Mouse (Mus musculus) midbrain, embryonic 12.5 days (tissue): ENCODE results near the gene Rbms2. TPM values are rescaled to one million over a fixed set of nuclear protein-coding genes. Genes with fewer than 3 reads are reported as not detected.
A peak's percentile ranks its signal among the peaks of the same experiment; 100 is the strongest.
"Not testable (repeated sequence)": the region's sequence is repeated elsewhere in the genome, so short reads cannot be mapped to it uniquely, and the experiment has no call there.

Source experiments
- ATAC-seq: fragments of 200-750 bp; cut with Nextera tagmentation; 2 replicates; pipeline ENCODE4 v1.8.0; 2017; ENCODE audit warnings: low read depth, moderate TSS enrichment, moderate library complexity; ENCODE audit not compliant: low FRiP score
- H3K27ac ChIP-seq: fragments of 300-500 bp; sonication (generic); replicated peaks from 2 replicates; pipeline ENCODE4 v1.5.1; 2016; ENCODE audit warnings: mild to moderate bottlenecking
- H3K27me3 ChIP-seq: fragments of 300-500 bp; sonication (generic); 2 replicates; pipeline ENCODE4 v1.6.1; 2016; ENCODE audit warnings: mild to moderate bottlenecking
- H3K36me3 ChIP-seq: fragments of 300-500 bp; sonication (generic); 2 replicates; pipeline ENCODE4 v1.6.1; 2016
- H3K4me1 ChIP-seq: fragments of 300-500 bp; sonication (generic); 2 replicates; pipeline ENCODE4 v1.6.1; 2016
- H3K4me2 ChIP-seq: fragments of 300-500 bp; sonication (generic); replicated peaks from 2 replicates; pipeline ENCODE4 v1.6.1; 2016; ENCODE audit warnings: mild to moderate bottlenecking, moderate library complexity
- H3K4me3 ChIP-seq: fragments of 300-500 bp; sonication (generic); 2 replicates; pipeline ENCODE4 v1.5.1; 2016; ENCODE audit warnings: mild to moderate bottlenecking
- H3K9ac ChIP-seq: fragments of 300-500 bp; sonication (generic); replicated peaks from 2 replicates; pipeline ENCODE4 v1.6.1; 2016; ENCODE audit warnings: mild to moderate bottlenecking, moderate library complexity
- H3K9me3 ChIP-seq: fragments of 300-500 bp; sonication (generic); 2 replicates; pipeline ENCODE4 v1.6.1; 2016; ENCODE audit warnings: mild to moderate bottlenecking
- WGBS: fragments of 180-500 bp; shearing (Covaris S2); methylation state at CpG from one replicate; pipeline ENCODE4 v1.1.7; 2016; 5-methylcytosine and 5-hydroxymethylcytosine counted together
- polyA plus RNA-seq: library from polyadenylated mRNA; unstranded; fragments of >200 nt; fragmentation: Nextera tagmentation; extraction: Ambion mirVana; gene quantifications from 2 replicates; pipeline ENCODE4 v1.2.1, GENCODE M21; 2016

The Rbms2 gene
- polyA plus RNA-seq, 1 experiment from 2014 or later: 21.6 TPM

- no peak overlapping the region for H3K4me3 ChIP-seq
- no peaks in the 10 kb centered on the region for H3K9me3 ChIP-seq
- H3K4me1 ChIP-seq: peaks cover 17% of the 10 kb centered on the region
- H3K27me3 ChIP-seq: peaks cover 31% of the 10 kb centered on the region
- no peak overlapping the region for H3K27ac ChIP-seq
- 83% methylated on average over 2 of the region's 2 CpGs for WGBS
- no peak for ATAC-seq
- H3K36me3 ChIP-seq: no peaks in the 10 kb centered on the region
- no peak overlapping the region for H3K4me2 ChIP-seq
- H3K9ac ChIP-seq: no peak overlapping the region
These were observed 11.4 kb upstream of the Rbms2 start for GRCm38 (mm10) chr10:128191472-128191871.

DNA sequence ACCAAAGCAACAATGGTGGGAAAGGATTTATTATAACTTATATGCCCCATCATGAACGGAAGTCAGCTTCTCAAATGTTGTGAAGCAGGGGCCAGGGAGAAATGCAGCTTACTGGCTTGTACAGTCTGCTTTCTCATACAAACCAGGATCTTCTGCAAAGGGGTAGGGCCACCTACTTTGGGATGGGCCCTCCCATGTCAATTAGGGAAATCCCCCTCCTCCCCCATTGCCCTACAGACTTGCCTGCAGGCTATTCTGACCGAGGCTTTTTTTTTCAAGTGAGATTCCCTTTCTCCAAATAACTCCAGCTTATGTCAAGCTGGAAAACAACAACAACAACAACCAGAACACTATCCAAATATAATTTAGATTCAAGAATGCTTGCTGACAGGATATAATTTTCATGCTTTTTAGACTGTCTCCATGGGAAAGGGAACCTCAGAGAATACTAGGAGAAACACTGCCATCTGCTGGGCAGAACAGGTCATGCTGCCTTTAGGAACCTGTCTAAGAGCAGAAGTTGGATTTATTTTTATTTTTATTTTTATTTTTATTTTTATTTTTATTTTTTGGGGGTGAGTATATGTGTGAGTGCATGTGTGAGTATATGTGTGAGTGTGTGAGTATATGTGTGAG, 8.3 kb upstream of the Rbms2 start:
- H3K4me2 ChIP-seq: no peak overlapping the region
- no peaks in the 10 kb centered on the region for H3K9me3 ChIP-seq
- no peak for ATAC-seq
- no peaks in the 10 kb centered on the region for H3K36me3 ChIP-seq
- no peak overlapping the region for H3K4me3 ChIP-seq
- WGBS: 49% methylated on average over 2 of the region's 2 CpGs
- H3K4me1 ChIP-seq: no peaks in the 10 kb centered on the region
- no peak overlapping the region for H3K9ac ChIP-seq
- H3K27ac ChIP-seq: no peak overlapping the region
- H3K27me3 ChIP-seq: peaks cover 9% of the 10 kb centered on the region

- Histone ChIP-seq H3K9ac (no peak overlapping the region), H3K4me1 (no peaks in the 10 kb centered on the region), H3K27me3 (peaks cover 4% of the 10 kb centered on the region; the same call in 1 of the 2 replicates), H3K4me2 (no peak overlapping the region), H3K36me3 (no peaks in the 10 kb centered on the region), H3K4me3 (no peak overlapping the region), H3K9me3 (no peaks in the 10 kb centered on the region), H3K27ac (no peak overlapping the region)
- ATAC-seq: no peak
- 68% methylated on average over 5 of the region's 5 CpGs for WGBS
These were observed 7.1 kb upstream of the Rbms2 start for GRCm38 (mm10) chr10:128187181-128187605.

DNA sequence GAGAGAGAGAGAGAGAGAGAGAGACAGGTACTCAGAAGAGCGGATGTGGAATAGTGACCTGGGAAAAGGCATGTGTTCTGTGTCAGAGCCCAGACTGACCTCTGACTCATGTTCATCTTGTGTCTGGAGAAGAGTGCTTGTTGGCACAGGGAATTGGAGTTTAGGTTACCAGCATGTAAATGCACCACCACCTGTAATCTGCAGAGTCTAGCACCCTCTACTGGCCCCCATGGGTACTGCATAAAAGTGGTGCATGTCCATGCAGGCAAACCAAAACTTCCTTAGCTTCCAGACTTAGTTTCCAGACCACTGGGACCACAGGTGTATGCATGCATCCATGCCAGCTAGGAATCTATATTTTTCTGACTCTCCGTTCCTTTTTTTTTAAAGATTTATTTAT, 5.9 kb upstream of the Rbms2 start:
- no peaks in the 10 kb centered on the region for H3K9me3 ChIP-seq
- H3K4me3 ChIP-seq: no peak overlapping the region
- H3K27ac ChIP-seq: no peak overlapping the region
- H3K36me3 ChIP-seq: no peaks in the 10 kb centered on the region
- H3K27me3 ChIP-seq: peaks cover 4% of the 10 kb centered on the region; the same call in 1 of the 2 replicates
- no peak overlapping the region for H3K9ac ChIP-seq
- 54% methylated on average over 2 of the region's 2 CpGs for WGBS
- no peak overlapping the region for H3K4me2 ChIP-seq
- no peak; the same call in 1 of the 2 replicates for ATAC-seq
- H3K4me1 ChIP-seq: no peaks in the 10 kb centered on the region

GRCm38 (mm10) chr10:128185277-128185940, 5.3 kb upstream of the Rbms2 start:
- Histone ChIP-seq H3K36me3 (no peaks in the 10 kb centered on the region), H3K4me2 (no peak overlapping the region), H3K4me1 (no peaks in the 10 kb centered on the region), H3K27ac (no peak overlapping the region), H3K27me3 (peaks cover under 1% of the 10 kb centered on the region; the same call in 1 of the 2 replicates), H3K9me3 (no peaks in the 10 kb centered on the region), H3K4me3 (no peak overlapping the region), H3K9ac (no peak overlapping the region)
- no peak for ATAC-seq
- 79% methylated on average over 6 of the region's 6 CpGs for WGBS

DNA sequence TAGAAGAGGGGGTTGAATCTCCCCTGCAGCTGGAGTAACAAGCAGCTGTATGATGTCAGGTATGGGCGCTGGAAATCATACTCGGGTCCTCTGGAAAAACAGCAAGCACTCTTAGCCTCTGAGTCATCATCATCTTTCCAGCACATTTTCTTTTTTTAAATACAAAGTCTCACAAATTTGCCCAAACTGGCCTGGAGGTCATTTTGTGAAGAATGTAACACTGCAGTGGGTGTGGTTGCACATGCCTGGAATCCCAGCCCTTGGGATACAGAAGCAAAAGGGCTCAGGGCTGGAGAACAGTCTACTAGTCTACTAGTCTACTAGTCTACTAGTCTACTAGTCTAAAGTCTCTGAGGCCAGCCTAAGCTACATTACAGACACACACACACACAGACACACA, 4.2 kb upstream of the Rbms2 start:
- ATAC-seq: no peak
- H3K36me3 ChIP-seq: no peaks in the 10 kb centered on the region

GRCm38 (mm10) chr10:128177316-128177715, 2.8 kb downstream of the Rbms2 start:
- Histone ChIP-seq H3K4me1 (peaks cover 22% of the 10 kb centered on the region), H3K27me3 (no peaks in the 10 kb centered on the region), H3K9me3 (no peaks in the 10 kb centered on the region), H3K9ac (no peak overlapping the region), H3K36me3 (no peaks in the 10 kb centered on the region), H3K4me3 (no peak overlapping the region), H3K27ac (no peak overlapping the region), H3K4me2 (no peak overlapping the region)
- ATAC-seq: no peak
- 87% methylated on average over 4 of the region's 4 CpGs for WGBS

More for the DNA sequence above, 4.2 kb upstream of the Rbms2 start:
- 91% methylated on average over 2 of the region's 2 CpGs for WGBS
- H3K4me1 ChIP-seq: peaks cover 4% of the 10 kb centered on the region; the same call in 1 of the 2 replicates
- no peaks in the 10 kb centered on the region for H3K27me3 ChIP-seq
- no peaks in the 10 kb centered on the region for H3K9me3 ChIP-seq
- H3K4me2 ChIP-seq: no peak overlapping the region
- no peak overlapping the region for H3K9ac ChIP-seq
- no peak overlapping the region for H3K27ac ChIP-seq
- H3K4me3 ChIP-seq: no peak overlapping the region

GRCm38 (mm10) chr10:128175996-128176755, 3.9 kb downstream of the Rbms2 start:
- Histone ChIP-seq H3K4me1 (peaks cover 22% of the 10 kb centered on the region), H3K9ac (peak overlapping the region; percentile 65), H3K4me2 (peak overlapping the region; percentile 61), H3K27me3 (no peaks in the 10 kb centered on the region), H3K36me3 (no peaks in the 10 kb centered on the region), H3K9me3 (no peaks in the 10 kb centered on the region), H3K27ac (peak overlapping the region; percentile 16), H3K4me3 (peak overlapping the region; percentile 48)
- under 1% methylated on average over 17 of the region's 17 CpGs for WGBS
- peak; percentile 85; the same call in 1 of the 2 replicates for ATAC-seq

GRCm38 (mm10) chr10:128175302-128175701, 4.8 kb downstream of the Rbms2 start:
- Histone ChIP-seq H3K9me3 (no peaks in the 10 kb centered on the region), H3K9ac (peak overlapping the region; percentile 65), H3K36me3 (no peaks in the 10 kb centered on the region), H3K4me3 (peak overlapping the region; percentile 48), H3K4me2 (peak overlapping the region; percentile 61), H3K27me3 (no peaks in the 10 kb centered on the region), H3K4me1 (peaks cover 22% of the 10 kb centered on the region), H3K27ac (no peak overlapping the region)
- ATAC-seq: no peak
- 22% methylated on average over 3 of the region's 3 CpGs for WGBS

DNA sequence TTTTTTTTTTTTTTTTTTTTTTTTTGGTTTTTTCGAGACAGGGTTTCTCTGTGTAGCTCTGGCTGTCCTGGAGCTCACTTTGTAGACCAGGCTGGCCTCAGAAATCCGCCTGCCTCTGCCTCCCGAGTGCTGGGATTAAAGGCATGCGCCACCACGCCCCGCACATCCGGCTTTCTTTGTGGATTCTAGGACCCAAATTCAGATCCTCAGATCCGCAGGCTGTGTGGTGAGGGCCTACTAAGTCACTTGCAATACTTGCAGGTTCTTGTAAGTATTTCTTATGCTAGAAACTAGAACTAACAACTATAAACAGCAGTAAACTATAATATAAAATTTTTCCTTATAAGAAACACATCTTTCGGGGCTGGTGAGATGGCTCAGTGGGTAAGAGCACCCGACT, 8.7 kb downstream of the Rbms2 start:
- H3K9ac ChIP-seq: not testable (repeated sequence)
- 97% methylated on average over 9 of the region's 10 CpGs for WGBS

DNA sequence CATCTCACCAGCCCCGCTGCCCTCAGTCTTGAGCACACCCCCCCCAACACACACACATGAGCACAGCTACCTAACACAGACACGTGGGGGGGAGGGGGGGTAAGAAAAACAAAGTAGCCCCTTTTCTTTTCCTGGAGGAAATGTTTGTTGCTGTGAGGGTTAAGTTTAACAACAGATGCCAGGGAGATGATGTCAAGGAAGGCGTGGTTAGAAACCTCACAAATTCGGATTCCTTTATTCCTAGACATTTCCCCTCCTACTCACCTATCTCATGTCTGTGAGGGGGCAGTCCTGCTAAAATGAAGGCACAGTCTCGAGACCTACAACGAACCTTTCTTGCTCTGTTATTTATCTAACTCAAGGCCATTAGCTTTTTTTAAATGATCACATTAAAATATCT, 13.0 kb downstream of the Rbms2 start:
- no peak for ATAC-seq
- H3K9me3 ChIP-seq: no peaks in the 10 kb centered on the region
- H3K27me3 ChIP-seq: no peaks in the 10 kb centered on the region
- H3K4me2 ChIP-seq: no peak overlapping the region
- H3K4me1 ChIP-seq: no peaks in the 10 kb centered on the region
- H3K27ac ChIP-seq: no peak overlapping the region
- H3K9ac ChIP-seq: no peak overlapping the region
- no peaks in the 10 kb centered on the region for H3K36me3 ChIP-seq
- 76% methylated on average over 6 of the region's 6 CpGs for WGBS
- H3K4me3 ChIP-seq: no peak overlapping the region

More for the DNA sequence above, 8.7 kb downstream of the Rbms2 start:
- not testable (repeated sequence) for H3K9me3 ChIP-seq, H3K4me3 ChIP-seq, H3K36me3 ChIP-seq, H3K4me2 ChIP-seq, H3K27me3 ChIP-seq, H3K27ac ChIP-seq, ATAC-seq
- peaks cover 18% of the 10 kb centered on the region for H3K4me1 ChIP-seq

- not testable (repeated sequence) for H3K27me3 ChIP-seq, H3K36me3 ChIP-seq, ATAC-seq, H3K27ac ChIP-seq, H3K9ac ChIP-seq, H3K9me3 ChIP-seq, H3K4me3 ChIP-seq, H3K4me2 ChIP-seq, H3K4me1 ChIP-seq
- 91% methylated on average over 3 of the region's 3 CpGs for whole genome bisulfite sequencing
These were observed 14.4 kb downstream of the Rbms2 start for GRCm38 (mm10) chr10:128165726-128166125.
